ENCODE assay signal across 13 mouse cellular contexts in the genomic region with DNA sequence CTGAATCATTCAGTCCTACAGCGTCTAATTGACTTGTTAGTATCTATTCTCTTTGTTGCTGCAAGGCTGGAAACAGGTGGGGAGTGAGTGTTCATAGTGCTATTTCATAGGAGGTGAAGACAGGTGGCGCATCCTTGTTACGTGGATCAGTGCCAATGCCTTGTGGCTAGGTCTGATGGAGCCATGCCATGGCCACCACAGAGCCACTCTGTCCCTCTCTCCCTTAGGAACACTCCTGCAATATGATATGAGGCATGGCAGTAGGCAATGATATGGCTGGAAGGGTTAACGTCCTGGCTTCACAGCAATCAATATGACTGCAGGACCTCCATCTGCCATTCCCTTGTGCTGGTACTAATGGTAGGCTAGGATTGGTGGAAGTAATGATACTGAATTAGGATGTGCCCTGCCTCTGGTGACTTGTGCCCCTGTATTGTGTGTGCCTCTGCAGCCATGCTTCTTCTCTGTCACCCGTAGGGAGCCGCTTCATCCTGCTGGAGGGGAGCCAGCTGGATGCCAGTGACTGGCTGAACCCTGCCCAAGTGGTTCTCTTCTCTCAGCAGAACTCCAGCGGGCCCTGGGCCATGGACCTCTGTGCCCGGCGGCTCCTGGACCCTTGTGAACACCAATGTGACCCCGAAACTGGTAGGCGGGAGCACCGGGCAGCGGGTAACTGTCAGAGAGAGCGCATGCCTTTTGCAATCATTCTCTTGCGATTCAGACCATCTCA.
A peak's percentile ranks its signal among the peaks of the same experiment; 100 is the strongest.
DNase-seq lines count a peak whose midpoint lies in the region; ATAC-seq and TF ChIP-seq lines count a peak whose summit lies in the region.
"Had no signal": no experiment of that assay in that cellular context is flagged by ENCODE, and none has a peak within 500 bp of the region (broad histone marks: within the 10 kb centered on the region; RNA-seq: fewer than 3 reads in every experiment).

No protein-coding gene starts in this region.

- ATAC-seq in embryonic facial prominence, embryonic 15.5 days (ENCODE audit: insufficient number of reproducible peaks, low FRiP score, low TSS enrichment, low read depth): peak; percentile 19; the same call in 1 of the 2 replicates
- no peak for ATAC-seq in monocyte, adult 5-6 weeks (replicated peaks; ENCODE audit: insufficient number of reproducible peaks, low FRiP score, low TSS enrichment, poor library complexity, severe bottlenecking)
- ATAC-seq: intestine, embryonic 16.5 days had no signal

- no peaks in the 10 kb centered on the region for H3K9me3 ChIP-seq in embryonic facial prominence, embryonic 15.5 days (replicated peaks)
- H3K9me3 ChIP-seq in embryonic facial prominence, embryonic 10.5 days: no peaks in the 10 kb centered on the region
- no peaks in the 10 kb centered on the region for H3K9me3 ChIP-seq in E14TG2a.4 (ENCODE audit: low read length)
- H3K9me3 ChIP-seq: stomach, embryonic 15.5 days had no signal

- H3K4me1 ChIP-seq in embryonic facial prominence, embryonic 15.5 days: no peaks in the 10 kb centered on the region
- H3K4me1 ChIP-seq in embryonic facial prominence, embryonic 10.5 days: peaks cover 8% of the 10 kb centered on the region
- no peaks in the 10 kb centered on the region for H3K4me1 ChIP-seq in E14TG2a.4 (replicated peaks; ENCODE audit: low read depth, low read length)
- H3K4me1 ChIP-seq: stomach, embryonic 15.5 days had no signal

- no peak for DNase-seq in embryonic facial prominence, embryonic 10.5 days (ENCODE audit: low spot score)
- DNase-seq in layer of hippocampus, adult 2 months (ENCODE audit: low spot score in 2 of 2): peak; percentile 41 to 44
- DNase-seq in layer of hippocampus, adult 9-10 months (ENCODE audit: low spot score): no peak
- peak; percentile 92 to 95 for DNase-seq in cerebellum, postnatal 10 days
- no peak for DNase-seq in MN1 (ENCODE audit: low spot score)
- DNase-seq: lung, postnatal 14 days had no signal

- no peak overlapping the region for H3K4me3 ChIP-seq in embryonic facial prominence, embryonic 15.5 days (replicated peaks)
- no peak overlapping the region for H3K4me3 ChIP-seq in embryonic facial prominence, embryonic 10.5 days
- H3K4me3 ChIP-seq in layer of hippocampus, adult 2 months: no peak overlapping the region
- H3K4me3 ChIP-seq in E14TG2a.4 (replicated peaks; ENCODE audit: low read length): peak overlapping the region; percentile 46; the same call in 1 of the 2 replicates
- H3K4me3 ChIP-seq: stomach, embryonic 15.5 days had no signal

- no peak overlapping the region for H3K4me2 ChIP-seq in embryonic facial prominence, embryonic 15.5 days (replicated peaks)
- H3K4me2 ChIP-seq: liver, embryonic 11.5 days; stomach, embryonic 15.5 days had no signal

- no peak overlapping the region for H3K27ac ChIP-seq in embryonic facial prominence, embryonic 15.5 days (replicated peaks)
- H3K27ac ChIP-seq in embryonic facial prominence, embryonic 10.5 days (replicated peaks): no peak overlapping the region
- peak overlapping the region; percentile 77 for H3K27ac ChIP-seq in layer of hippocampus, adult 2 months
- H3K27ac ChIP-seq: stomach, embryonic 15.5 days had no signal

- TF ChIP-seq CTCF in layer of hippocampus, adult 2 months (conservative IDR thresholded peaks at IDR 0.05): no peak
- no peak for TF ChIP-seq CTCF in E14TG2a.4 (conservative IDR thresholded peaks at IDR 0.05; ENCODE audit: low read length)

- WGBS in embryonic facial prominence, embryonic 15.5 days: 92% methylated on average over 15 of the region's 15 CpGs
- 95% methylated on average over 15 of the region's 15 CpGs for WGBS in embryonic facial prominence, embryonic 10.5 days

- H3K9ac ChIP-seq in embryonic facial prominence, embryonic 15.5 days: no peak overlapping the region
- H3K9ac ChIP-seq: stomach, embryonic 15.5 days had no signal

- no peaks in the 10 kb centered on the region for H3K36me3 ChIP-seq in embryonic facial prominence, embryonic 15.5 days
- H3K36me3 ChIP-seq in embryonic facial prominence, embryonic 10.5 days (replicated peaks): no peaks in the 10 kb centered on the region; the same call in 1 of the 2 replicates
- H3K36me3 ChIP-seq in E14TG2a.4 (ENCODE audit: insufficient read depth, low read length): no peaks in the 10 kb centered on the region
- H3K36me3 ChIP-seq: G1E; stomach, embryonic 15.5 days had no signal

- H3K27me3 ChIP-seq in embryonic facial prominence, embryonic 15.5 days: no peaks in the 10 kb centered on the region
- H3K27me3 ChIP-seq in embryonic facial prominence, embryonic 10.5 days (replicated peaks; ENCODE audit: low read depth, poor library complexity, severe bottlenecking): no peaks in the 10 kb centered on the region
- H3K27me3 ChIP-seq in E14TG2a.4 (ENCODE audit: insufficient read depth, low read length): no peaks in the 10 kb centered on the region
- H3K27me3 ChIP-seq: stomach, embryonic 15.5 days had no signal

Comparison
In these comparisons a context has a peak if more than half of its experiments do, and no peak if none do; other contexts are left out.
1. DNase-seq: peak in layer of hippocampus, adult 2 months (2 of 2) and cerebellum, postnatal 10 days (2 of 2); none in embryonic facial prominence, embryonic 10.5 days (single experiment), layer of hippocampus, adult 9-10 months (single experiment) and MN1 (single experiment).